Mouse (Mus musculus): ENCODE results near the gene Ect2. TPM values are rescaled to one million over a fixed set of nuclear protein-coding genes. Genes with fewer than 3 reads are reported as not detected.

Gene Ect2
- polyA plus RNA-seq, 1 experiment from 2014 or later: 14.7 TPM

GRCm38 (mm10) chr3:27183601-27184175, 30.0 kb upstream of the Ect2 start:
- Histone ChIP-seq H3K27ac (no peak overlapping the region), H3K4me2 (peak overlapping the region; percentile 94), H3K27me3 (no peaks in the 10 kb centered on the region), H3K4me3 (peak overlapping the region; percentile 73), H3K9ac (peak overlapping the region; percentile 79), H3K4me1 (replicated peaks) (peaks cover 12% of the 10 kb centered on the region), H3K9me3 (no peaks in the 10 kb centered on the region), H3K36me3 (no peaks in the 10 kb centered on the region)
- WGBS: 12% methylated on average over 19 of the region's 19 CpGs
- no peak for ATAC-seq (ENCODE audit: low FRiP score)

DNA sequence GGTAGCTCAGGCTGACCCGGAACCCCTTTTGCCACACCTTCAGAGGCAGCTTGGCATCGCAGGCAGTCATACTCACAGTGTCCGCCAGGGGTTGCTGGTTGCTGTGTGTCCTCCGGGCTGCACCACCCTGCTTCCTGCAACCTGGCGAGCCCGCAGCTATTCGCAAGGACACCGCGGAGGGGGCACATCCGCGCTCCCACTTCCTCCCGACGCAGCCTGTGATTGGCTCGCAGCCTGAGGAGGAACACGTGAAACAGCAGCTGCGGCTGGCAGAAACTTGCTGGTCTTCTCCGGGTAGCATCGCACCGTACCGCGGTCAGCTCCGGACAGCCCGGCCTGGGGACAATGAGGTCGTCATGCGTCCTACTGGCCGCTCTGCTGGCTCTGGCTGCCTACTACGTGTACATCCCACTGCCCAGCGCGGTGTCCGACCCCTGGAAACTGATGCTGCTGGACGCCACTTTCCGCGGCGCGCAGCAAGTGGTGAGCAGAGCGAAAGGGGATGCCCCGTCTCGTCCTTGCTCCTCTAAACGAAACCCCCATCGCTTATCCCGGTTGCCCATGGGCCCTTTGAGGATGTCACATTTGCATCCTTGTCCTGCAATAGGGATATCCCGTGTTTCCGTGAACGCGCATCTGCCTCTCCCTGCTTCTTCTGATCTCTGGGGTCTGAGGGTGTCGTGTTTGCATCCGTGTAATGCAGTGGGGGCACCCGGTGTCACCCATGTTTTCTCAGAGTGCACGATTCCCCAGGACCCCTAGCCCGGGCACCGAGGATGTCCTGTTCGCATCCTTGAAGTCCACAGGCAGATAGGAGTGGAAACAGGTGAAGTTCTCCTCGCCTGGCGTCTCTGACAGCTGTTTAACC, 29.3 kb upstream of the Ect2 start, which contains the start of gene Nceh1:
Gene Nceh1 (plus strand): TSS at position 233 of the 868 bp plus-strand sequence.
- Histone ChIP-seq H3K4me2 (peak within 1 kb of the TSS; percentile 94), H3K4me3 (peak within 1 kb of the TSS; percentile 73), H3K9me3 (no peaks in the 10 kb centered on the region), H3K9ac (peak within 1 kb of the TSS; percentile 79), H3K4me1 (replicated peaks) (peaks cover 12% of the 10 kb centered on the region), H3K27me3 (no peaks in the 10 kb centered on the region), H3K27ac (0 out of 2 replicates have a peak within 1 kb of the TSS, but pooled peaks have one; percentile 35), H3K36me3 (no peaks in the 10 kb centered on the region)
- peak; percentile 99 for ATAC-seq (ENCODE audit: low FRiP score)
- WGBS: 1% methylated on average over 54 of the region's 54 CpGs

DNA sequence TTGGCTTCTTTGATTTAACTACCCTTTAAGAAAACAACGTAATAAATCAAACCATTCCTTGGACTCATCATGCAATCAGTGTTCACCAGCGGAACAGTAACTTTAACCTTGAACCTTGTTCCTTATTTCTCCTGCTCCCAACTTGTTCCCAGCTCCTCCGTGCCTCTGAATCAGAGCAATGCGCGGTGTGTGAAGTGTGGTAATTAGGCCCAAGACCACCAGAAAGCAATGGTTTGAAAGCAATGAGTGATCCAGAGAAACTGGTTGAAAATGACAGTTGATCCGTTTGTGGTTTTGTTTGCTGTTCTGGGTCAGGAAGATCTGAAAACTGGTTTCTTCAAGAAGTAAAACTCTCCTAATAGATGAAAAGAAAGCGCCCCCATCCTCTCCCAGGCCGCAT, 26.0 kb upstream of the Ect2 start:
- H3K36me3 ChIP-seq: no peaks in the 10 kb centered on the region
- H3K9ac ChIP-seq: no peak overlapping the region
- H3K4me3 ChIP-seq: no peak overlapping the region
- WGBS: 84% methylated on average over 8 of the region's 8 CpGs
- H3K27ac ChIP-seq: no peak overlapping the region
- ATAC-seq (ENCODE audit: low FRiP score): no peak
- H3K4me1 ChIP-seq (replicated peaks): peaks cover 12% of the 10 kb centered on the region
- H3K4me2 ChIP-seq: no peak overlapping the region
- no peaks in the 10 kb centered on the region for H3K9me3 ChIP-seq
- no peaks in the 10 kb centered on the region for H3K27me3 ChIP-seq

DNA sequence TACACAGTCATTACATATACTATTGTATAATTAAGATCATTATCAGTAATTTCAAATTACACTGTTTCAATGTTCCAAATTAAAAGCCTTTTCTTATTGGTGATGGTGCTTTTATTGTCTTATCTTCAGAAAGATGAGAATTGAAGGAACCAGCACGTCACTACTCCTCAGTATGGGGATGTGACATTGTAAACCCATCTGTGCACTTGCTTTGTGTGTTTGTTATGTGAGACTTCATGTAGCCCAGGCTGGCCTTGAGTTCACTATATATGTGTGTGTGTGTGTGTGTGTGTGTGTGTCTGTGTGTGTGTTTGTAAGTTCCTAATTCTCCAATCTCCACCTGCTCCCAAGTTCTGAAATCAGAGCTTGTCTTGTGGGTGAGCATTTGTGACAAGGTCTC, 16.6 kb upstream of the Ect2 start:
- Histone ChIP-seq H3K36me3 (no peaks in the 10 kb centered on the region), H3K27ac (no peak overlapping the region), H3K27me3 (no peaks in the 10 kb centered on the region), H3K4me3 (no peak overlapping the region), H3K9me3 (no peaks in the 10 kb centered on the region), H3K4me2 (no peak overlapping the region), H3K9ac (no peak overlapping the region), H3K4me1 (replicated peaks) (no peaks in the 10 kb centered on the region)
- WGBS: 67% methylated on average over 1 of the region's 1 CpGs
- no peak for ATAC-seq (ENCODE audit: low FRiP score)

DNA sequence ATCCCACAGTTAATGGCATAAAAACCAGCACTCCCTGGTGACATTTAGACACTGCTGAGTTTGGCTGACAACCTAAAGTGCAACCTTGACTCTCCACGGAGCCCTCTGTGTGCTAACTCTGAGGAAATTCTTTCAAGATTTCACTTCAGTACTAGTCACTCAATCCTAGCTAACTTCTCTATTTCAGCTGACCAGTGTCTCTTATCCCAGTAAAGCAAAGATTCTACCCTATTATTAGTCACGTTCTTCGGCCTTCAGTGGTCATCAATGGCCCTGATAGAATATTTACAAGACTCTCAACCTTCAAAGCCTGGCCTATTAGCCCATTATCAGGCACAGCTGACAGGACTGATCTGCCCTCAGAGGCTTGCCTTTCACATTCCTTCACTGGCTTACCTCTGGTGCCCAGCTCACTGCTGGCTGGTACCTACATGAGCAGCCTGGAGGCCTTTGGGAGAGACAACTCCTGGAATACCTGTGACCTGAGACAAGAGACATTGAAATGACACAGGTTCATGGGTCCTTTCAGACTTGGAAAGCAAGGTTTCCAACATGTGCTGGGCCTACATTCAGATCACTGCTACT, 11.9 kb upstream of the Ect2 start:
- Histone ChIP-seq H3K36me3 (no peaks in the 10 kb centered on the region), H3K9me3 (no peaks in the 10 kb centered on the region), H3K9ac (no peak overlapping the region), H3K4me3 (no peak overlapping the region), H3K4me1 (replicated peaks) (no peaks in the 10 kb centered on the region), H3K27ac (no peak overlapping the region), H3K4me2 (no peak overlapping the region), H3K27me3 (no peaks in the 10 kb centered on the region)
- ATAC-seq (ENCODE audit: low FRiP score): no peak
- WGBS: 89% methylated on average over 3 of the region's 3 CpGs

- Histone ChIP-seq H3K27ac (no peak overlapping the region), H3K36me3 (no peaks in the 10 kb centered on the region), H3K9me3 (no peaks in the 10 kb centered on the region), H3K27me3 (no peaks in the 10 kb centered on the region), H3K4me1 (replicated peaks) (no peaks in the 10 kb centered on the region), H3K9ac (no peak overlapping the region), H3K4me3 (no peak overlapping the region), H3K4me2 (no peak overlapping the region)
- ATAC-seq (ENCODE audit: low FRiP score): no peak
- 72% methylated on average over 2 of the region's 2 CpGs for WGBS
Observed at GRCm38 (mm10) chr3:27162410-27162804, 8.7 kb upstream of the Ect2 start.

DNA sequence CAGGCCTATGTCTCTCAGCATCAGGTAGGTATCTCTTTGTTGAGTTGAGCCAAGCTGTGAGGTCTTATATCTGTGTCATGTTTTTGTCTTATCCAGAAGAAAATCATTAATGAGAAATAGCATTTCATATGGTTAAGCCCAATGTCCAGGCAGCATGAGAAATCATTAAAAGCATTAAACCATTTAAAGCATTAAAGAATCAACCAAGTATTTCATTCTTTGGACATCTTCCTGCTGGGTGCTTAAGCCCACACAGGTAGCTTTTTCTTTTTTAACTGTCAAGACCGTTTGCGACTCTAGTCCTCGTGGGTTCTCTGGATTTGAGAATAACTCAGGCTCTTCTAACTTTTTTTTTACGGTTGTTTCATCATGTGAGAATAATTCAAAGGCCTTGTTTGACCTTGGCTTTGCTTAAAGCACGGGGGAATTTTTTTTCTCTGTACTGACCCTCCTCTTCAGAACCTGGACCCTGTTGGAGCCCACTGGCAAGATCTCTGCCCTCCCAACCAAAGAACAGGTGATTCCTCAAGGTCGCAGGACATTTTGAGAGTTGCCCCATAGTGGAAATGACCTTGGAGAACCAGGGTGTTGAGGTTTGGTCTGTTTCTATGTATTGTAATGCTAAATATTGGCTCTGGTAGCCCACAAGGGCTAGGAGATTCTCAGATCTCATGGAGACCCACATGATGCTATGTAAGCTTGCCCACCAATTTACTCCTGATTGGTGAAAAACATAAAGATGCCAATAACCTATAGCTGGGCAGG, 8.1 kb upstream of the Ect2 start:
- H3K4me3 ChIP-seq: no peak overlapping the region
- H3K36me3 ChIP-seq: no peaks in the 10 kb centered on the region
- H3K27ac ChIP-seq: no peak overlapping the region
- WGBS: 89% methylated on average over 6 of the region's 6 CpGs
- no peak overlapping the region for H3K4me2 ChIP-seq
- no peak for ATAC-seq (ENCODE audit: low FRiP score)
- no peak overlapping the region for H3K9ac ChIP-seq
- no peaks in the 10 kb centered on the region for H3K4me1 ChIP-seq (replicated peaks)
- H3K27me3 ChIP-seq: no peaks in the 10 kb centered on the region
- no peaks in the 10 kb centered on the region for H3K9me3 ChIP-seq

GRCm38 (mm10) chr3:27158910-27159309, 5.2 kb upstream of the Ect2 start:
- 61% methylated on average over 4 of the region's 4 CpGs for WGBS

DNA sequence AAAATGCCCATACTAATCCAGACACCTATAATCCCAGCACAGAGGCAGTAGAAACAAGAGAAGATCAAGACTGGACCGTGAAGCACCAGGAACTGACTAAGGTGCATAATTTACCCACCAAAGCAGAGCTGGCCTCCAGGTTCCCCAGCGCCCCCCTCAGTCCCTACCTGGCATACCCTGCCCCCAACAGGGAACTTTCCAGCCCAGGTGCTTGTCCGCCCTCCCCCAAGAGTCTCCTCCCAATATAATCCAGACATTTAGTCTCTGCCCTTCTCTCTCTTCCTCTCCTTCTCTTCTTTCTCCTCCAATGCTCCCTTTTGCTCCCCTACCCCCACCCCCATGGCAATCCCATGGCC, 2.9 kb upstream of the Ect2 start:
- no peak overlapping the region for H3K27ac ChIP-seq
- 69% methylated on average over 3 of the region's 3 CpGs for WGBS
- no peaks in the 10 kb centered on the region for H3K27me3 ChIP-seq
- H3K4me1 ChIP-seq (replicated peaks): peaks cover 15% of the 10 kb centered on the region
- no peak overlapping the region for H3K9ac ChIP-seq
- no peak for ATAC-seq (ENCODE audit: low FRiP score)
- H3K4me3 ChIP-seq: no peak overlapping the region
- H3K36me3 ChIP-seq: no peaks in the 10 kb centered on the region
- no peak overlapping the region for H3K4me2 ChIP-seq
- H3K9me3 ChIP-seq: no peaks in the 10 kb centered on the region

More at GRCm38 (mm10) chr3:27158910-27159309, 5.2 kb upstream of the Ect2 start:
- no peak overlapping the region for H3K4me3 ChIP-seq
- no peaks in the 10 kb centered on the region for H3K27me3 ChIP-seq
- H3K9ac ChIP-seq: no peak overlapping the region
- H3K36me3 ChIP-seq: no peaks in the 10 kb centered on the region
- no peaks in the 10 kb centered on the region for H3K9me3 ChIP-seq
- no peak overlapping the region for H3K4me2 ChIP-seq
- peaks cover 4% of the 10 kb centered on the region; the same call in 1 of the 2 replicates for H3K4me1 ChIP-seq (replicated peaks)
- no peak for ATAC-seq (ENCODE audit: low FRiP score)
- H3K27ac ChIP-seq: no peak overlapping the region

DNA sequence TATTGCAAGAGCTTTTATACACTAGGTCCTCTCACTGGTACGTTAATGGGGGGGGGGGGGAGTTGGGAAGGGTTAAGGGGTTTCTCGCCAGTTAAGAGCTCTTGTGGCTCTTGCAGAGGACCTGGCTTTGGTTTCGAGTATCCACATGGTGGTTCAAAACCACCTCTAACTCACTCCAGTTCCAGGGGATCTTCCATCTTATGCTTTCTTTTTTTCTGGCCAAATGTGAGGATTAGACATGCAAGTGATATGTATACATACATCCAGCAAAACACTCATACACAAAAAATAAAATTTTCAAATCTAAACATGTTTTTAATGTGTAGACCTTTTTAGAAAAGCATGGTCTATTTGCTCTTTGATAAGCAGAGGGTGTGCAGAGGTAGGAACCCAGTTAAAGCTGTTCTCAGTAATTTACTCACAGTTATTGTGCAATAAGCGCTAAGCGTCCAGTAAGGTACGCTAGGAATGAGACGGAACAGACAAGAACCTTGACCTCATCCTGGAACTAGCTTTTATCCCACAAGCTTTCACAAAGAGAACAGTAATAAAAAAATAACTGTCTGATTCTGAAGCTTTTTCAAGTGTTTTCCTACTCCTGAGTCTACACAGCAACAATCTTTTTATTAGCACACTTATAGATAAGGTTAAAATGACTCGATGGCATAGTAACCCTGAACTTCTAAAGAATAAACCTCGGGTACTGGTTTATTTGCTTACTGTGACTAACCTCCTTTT, 2.3 kb upstream of the Ect2 start:
- 82% methylated on average over 9 of the region's 9 CpGs for WGBS
- Histone ChIP-seq H3K4me2 (no peak overlapping the region), H3K9me3 (no peaks in the 10 kb centered on the region), H3K9ac (no peak overlapping the region), H3K27ac (no peak overlapping the region), H3K4me3 (no peak overlapping the region), H3K27me3 (no peaks in the 10 kb centered on the region), H3K4me1 (replicated peaks) (peaks cover 15% of the 10 kb centered on the region), H3K36me3 (no peaks in the 10 kb centered on the region)
- no peak for ATAC-seq (ENCODE audit: low FRiP score)

- Histone ChIP-seq H3K4me2 (no peak overlapping the region), H3K27me3 (no peaks in the 10 kb centered on the region), H3K9me3 (no peaks in the 10 kb centered on the region), H3K27ac (no peak overlapping the region), H3K9ac (no peak overlapping the region), H3K4me3 (no peak overlapping the region), H3K36me3 (no peaks in the 10 kb centered on the region), H3K4me1 (replicated peaks) (peaks cover 15% of the 10 kb centered on the region)
- no peak for ATAC-seq (ENCODE audit: low FRiP score)
- 17% methylated on average over 6 of the region's 6 CpGs for WGBS
Observed at GRCm38 (mm10) chr3:27155051-27155855, 1.6 kb upstream of the Ect2 start.
